Mouse (Mus musculus): ENCODE data around the gene Treml2. TPM values are rescaled to one million over a fixed set of nuclear protein-coding genes. Genes with fewer than 3 reads are reported as not detected.
"Not testable (repeated sequence)": the region's sequence is repeated elsewhere in the genome, so short reads cannot be mapped to it uniquely, and the experiment has no call there.

The Treml2 gene
- polyA plus RNA-seq, 1 experiment from 2014 or later, result 0.97 TPM

- no peak overlapping the region for H3K27ac ChIP-seq (ENCODE audit: poor library complexity, severe bottlenecking)
- peaks cover 10% of the 10 kb centered on the region; the same call in 1 of the 2 replicates for H3K27me3 ChIP-seq (replicated peaks)
- no peaks in the 10 kb centered on the region for H3K36me3 ChIP-seq
- H3K4me2 ChIP-seq, result no peak overlapping the region
- no peak for ATAC-seq (ENCODE audit: insufficient number of reproducible peaks, low FRiP score)
- WGBS, result 56% methylated on average over 4 of the region's 4 CpGs
- H3K4me1 ChIP-seq (replicated peaks), result no peaks in the 10 kb centered on the region
- H3K9ac ChIP-seq, result no peak overlapping the region
- H3K9me3 ChIP-seq (replicated peaks), result no peaks in the 10 kb centered on the region
- H3K4me3 ChIP-seq, result no peak overlapping the region
Measured at GRCm38 (mm10) chr17:48346834-48347233, 47.5 kb downstream of the Treml2 start.

GRCm38 (mm10) chr17:48347287-48347686 is 48.0 kb downstream of the Treml2 start:
- no peak overlapping the region for H3K4me2 ChIP-seq
- H3K9ac ChIP-seq, result no peak overlapping the region
- H3K9me3 ChIP-seq (replicated peaks), result no peaks in the 10 kb centered on the region
- H3K36me3 ChIP-seq, result no peaks in the 10 kb centered on the region
- WGBS, result 77% methylated on average over 2 of the region's 2 CpGs
- H3K4me3 ChIP-seq, result no peak overlapping the region
- peaks cover 10% of the 10 kb centered on the region; the same call in 1 of the 2 replicates for H3K27me3 ChIP-seq (replicated peaks)
- H3K27ac ChIP-seq (ENCODE audit: poor library complexity, severe bottlenecking), result no peak overlapping the region
- ATAC-seq (ENCODE audit: insufficient number of reproducible peaks, low FRiP score), result no peak
- no peaks in the 10 kb centered on the region for H3K4me1 ChIP-seq (replicated peaks)

- H3K9ac ChIP-seq, result no peak overlapping the region
- WGBS, result 68% methylated on average over 5 of the region's 5 CpGs
- peaks cover 10% of the 10 kb centered on the region; the same call in 1 of the 2 replicates for H3K27me3 ChIP-seq (replicated peaks)
- no peaks in the 10 kb centered on the region for H3K36me3 ChIP-seq
- H3K4me3 ChIP-seq, result no peak overlapping the region
- H3K9me3 ChIP-seq (replicated peaks), result no peaks in the 10 kb centered on the region; the same call in 1 of the 2 replicates
- H3K4me2 ChIP-seq, result no peak overlapping the region
- no peak overlapping the region for H3K27ac ChIP-seq (ENCODE audit: poor library complexity, severe bottlenecking)
- H3K4me1 ChIP-seq (replicated peaks), result no peaks in the 10 kb centered on the region
- no peak for ATAC-seq (ENCODE audit: insufficient number of reproducible peaks, low FRiP score)
Measured at GRCm38 (mm10) chr17:48350681-48351193, 51.4 kb downstream of the Treml2 start.

GRCm38 (mm10) chr17:48352976-48353375 is 53.7 kb downstream of the Treml2 start:
- 77% methylated on average over 7 of the region's 7 CpGs for WGBS
- not testable (repeated sequence) for H3K4me3 ChIP-seq; H3K27ac ChIP-seq (ENCODE audit: poor library complexity, severe bottlenecking); ATAC-seq (ENCODE audit: insufficient number of reproducible peaks, low FRiP score); H3K9me3 ChIP-seq (replicated peaks); H3K9ac ChIP-seq; H3K4me2 ChIP-seq; H3K27me3 ChIP-seq (replicated peaks); H3K36me3 ChIP-seq; H3K4me1 ChIP-seq (replicated peaks)

GRCm38 (mm10) chr17:48355822-48356221 is 56.5 kb downstream of the Treml2 start:
- Histone ChIP-seq H3K27me3 (replicated peaks) (no peaks in the 10 kb centered on the region), H3K4me3 (no peak overlapping the region), H3K4me2 (no peak overlapping the region), H3K9me3 (replicated peaks) (no peaks in the 10 kb centered on the region; the same call in 1 of the 2 replicates), H3K9ac (no peak overlapping the region), H3K27ac (ENCODE audit: poor library complexity, severe bottlenecking) (no peak overlapping the region), H3K36me3 (no peaks in the 10 kb centered on the region), H3K4me1 (replicated peaks) (peaks cover 8% of the 10 kb centered on the region)
- ATAC-seq (ENCODE audit: insufficient number of reproducible peaks, low FRiP score), result no peak
- WGBS, result 69% methylated on average over 3 of the region's 3 CpGs

GRCm38 (mm10) chr17:48357892-48358291 is 58.6 kb downstream of the Treml2 start:
- ATAC-seq (ENCODE audit: insufficient number of reproducible peaks, low FRiP score), result no peak
- WGBS, result 43% methylated on average over 2 of the region's 2 CpGs
- no peaks in the 10 kb centered on the region for H3K27me3 ChIP-seq (replicated peaks)
- H3K4me3 ChIP-seq, result no peak overlapping the region
- peaks cover 19% of the 10 kb centered on the region for H3K4me1 ChIP-seq (replicated peaks)
- H3K27ac ChIP-seq (ENCODE audit: poor library complexity, severe bottlenecking), result no peak overlapping the region
- H3K9me3 ChIP-seq (replicated peaks), result no peaks in the 10 kb centered on the region; the same call in 1 of the 2 replicates
- no peak overlapping the region for H3K9ac ChIP-seq
- H3K4me2 ChIP-seq, result no peak overlapping the region
- H3K36me3 ChIP-seq, result no peaks in the 10 kb centered on the region

- WGBS, result 69% methylated on average over 7 of the region's 7 CpGs
- Histone ChIP-seq H3K4me3 (no peak within 1 kb of the TSS), H3K4me1 (replicated peaks) (peaks cover 32% of the 10 kb centered on the region), H3K27me3 (replicated peaks) (no peaks in the 10 kb centered on the region), H3K36me3 (no peaks in the 10 kb centered on the region), H3K9me3 (replicated peaks) (no peaks in the 10 kb centered on the region), H3K9ac (no peak within 1 kb of the TSS), H3K27ac (ENCODE audit: poor library complexity, severe bottlenecking) (no peak within 1 kb of the TSS), H3K4me2 (no peak within 1 kb of the TSS)
- ATAC-seq (ENCODE audit: insufficient number of reproducible peaks, low FRiP score), result no peak
Measured at GRCm38 (mm10) chr17:48359616-48360015, 60.3 kb downstream of the Treml2 start, which contains the start of gene Treml1. Gene Treml1, plus strand, starts transcription at chr17:48359916.

- 23% methylated on average over 4 of the region's 4 CpGs for WGBS
- H3K4me2 ChIP-seq, result no peak overlapping the region
- no peak overlapping the region for H3K4me3 ChIP-seq
- no peak for ATAC-seq (ENCODE audit: insufficient number of reproducible peaks, low FRiP score)
- no peaks in the 10 kb centered on the region for H3K36me3 ChIP-seq
- H3K9me3 ChIP-seq (replicated peaks), result no peaks in the 10 kb centered on the region
- no peak overlapping the region for H3K27ac ChIP-seq (ENCODE audit: poor library complexity, severe bottlenecking)
- H3K4me1 ChIP-seq (replicated peaks), result peaks cover 32% of the 10 kb centered on the region
- no peaks in the 10 kb centered on the region for H3K27me3 ChIP-seq (replicated peaks)
- no peak overlapping the region for H3K9ac ChIP-seq
Measured at GRCm38 (mm10) chr17:48360462-48360861, 61.2 kb downstream of the Treml2 start.

Other genes with a start within 250 kb of the Treml2 start
- not detected in 2 replicates for gene 1700067P10Rik, start 210.2 kb upstream of the Treml2 start, polyA plus RNA-seq (2016; fragmentation: Nextera tagmentation; extraction: Ambion mirVana)
- not detected in 2 replicates for gene 9830107B12Rik, start 153.2 kb upstream of the Treml2 start, polyA plus RNA-seq (2016; fragmentation: Nextera tagmentation; extraction: Ambion mirVana)
- not detected in 2 replicates for gene A530064D06Rik, start 132.2 kb upstream of the Treml2 start, polyA plus RNA-seq (2016; fragmentation: Nextera tagmentation; extraction: Ambion mirVana)
- gene Trem1, start 66.7 kb upstream of the Treml2 start, polyA plus RNA-seq (2016; fragmentation: Nextera tagmentation; extraction: Ambion mirVana), result 0.08 and 0.22 TPM in 2 replicates
- not detected in 2 replicates for gene Trem3, start 51.7 kb upstream of the Treml2 start, polyA plus RNA-seq (2016; fragmentation: Nextera tagmentation; extraction: Ambion mirVana)
- gene Treml4, start 35.2 kb upstream of the Treml2 start, polyA plus RNA-seq (2016; fragmentation: Nextera tagmentation; extraction: Ambion mirVana), result 0.39 and 0.74 TPM in 2 replicates
- 0.13 and 0.15 TPM in 2 replicates for gene B430306N03Rik, start 16.6 kb downstream of the Treml2 start, polyA plus RNA-seq (2016; fragmentation: Nextera tagmentation; extraction: Ambion mirVana)
- gene Trem2, start 46.9 kb downstream of the Treml2 start, polyA plus RNA-seq (2016; fragmentation: Nextera tagmentation; extraction: Ambion mirVana), result 1.5 and 1.7 TPM in 2 replicates
- 4.3 and 6.1 TPM in 2 replicates for gene Treml1, start 60.4 kb downstream of the Treml2 start, polyA plus RNA-seq (2016; fragmentation: Nextera tagmentation; extraction: Ambion mirVana)
- gene Nfya, start 110.4 kb downstream of the Treml2 start, polyA plus RNA-seq (2016; fragmentation: Nextera tagmentation; extraction: Ambion mirVana), result 13.7 and 14.0 TPM in 2 replicates
- 43.6 and 45.4 TPM in 2 replicates for gene Oard1, start 110.5 kb downstream of the Treml2 start, polyA plus RNA-seq (2016; fragmentation: Nextera tagmentation; extraction: Ambion mirVana)
- gene Apobec2, start 133.4 kb downstream of the Treml2 start, polyA plus RNA-seq (2016; fragmentation: Nextera tagmentation; extraction: Ambion mirVana), result 199 and 207 TPM in 2 replicates
- 4.5 and 5.7 TPM in 2 replicates for gene Tspo2, start 152.0 kb downstream of the Treml2 start, polyA plus RNA-seq (2016; fragmentation: Nextera tagmentation; extraction: Ambion mirVana)
- 0.09 and 0.36 TPM in 2 replicates for gene Unc5cl, start 155.4 kb downstream of the Treml2 start, polyA plus RNA-seq (2016; fragmentation: Nextera tagmentation; extraction: Ambion mirVana)